Mouse (Mus musculus) forebrain, embryonic 13.5 days (tissue): ENCODE results near the gene Crxos. TPM values are rescaled to one million over a fixed set of nuclear protein-coding genes. Genes with fewer than 3 reads are reported as not detected.

ENCODE experiments used
- ATAC-seq: fragments of 200-750 bp; cut with Nextera tagmentation; 2 replicates; pipeline ENCODE4 v1.8.0; 2017
- H3K27ac ChIP-seq: fragments of 300-500 bp; sonication (generic); 2 replicates; pipeline ENCODE4 v1.5.1; 2015; ENCODE audit warnings: inconsistent platforms, mild to moderate bottlenecking, moderate library complexity
- H3K27me3 ChIP-seq: fragments of 300-500 bp; sonication (generic); 2 replicates; pipeline ENCODE4 v1.6.1; 2015; ENCODE audit warnings: mild to moderate bottlenecking, inconsistent platforms
- H3K36me3 ChIP-seq: fragments of 300-500 bp; sonication (generic); 2 replicates; pipeline ENCODE4 v1.6.1; 2015; ENCODE audit warnings: mild to moderate bottlenecking, inconsistent platforms; ENCODE audit not compliant: poor library complexity, severe bottlenecking
- H3K4me1 ChIP-seq: fragments of 300-500 bp; sonication (generic); 2 replicates; pipeline ENCODE4 v1.6.1; 2015; ENCODE audit warnings: inconsistent platforms
- H3K4me2 ChIP-seq: fragments of 300-500 bp; sonication (generic); 2 replicates; pipeline ENCODE4 v1.6.1; 2015; ENCODE audit warnings: inconsistent platforms, mild to moderate bottlenecking, moderate library complexity
- H3K4me3 ChIP-seq: fragments of 300-500 bp; sonication (generic); 2 replicates; pipeline ENCODE4 v1.5.1; 2015; ENCODE audit warnings: mild to moderate bottlenecking, inconsistent platforms
- H3K9ac ChIP-seq: fragments of 300-500 bp; sonication (generic); 2 replicates; pipeline ENCODE4 v1.6.1; 2015; ENCODE audit warnings: mild to moderate bottlenecking, inconsistent platforms
- H3K9me3 ChIP-seq: fragments of 300-500 bp; sonication (generic); replicated peaks from 2 replicates; pipeline ENCODE4 v1.6.1; 2016; ENCODE audit warnings: inconsistent platforms
- whole genome bisulfite sequencing: fragments of 180-500 bp; shearing (Covaris S2); methylation state at CpG from one replicate; pipeline ENCODE4 v1.1.7; 2015; 5-methylcytosine and 5-hydroxymethylcytosine counted together
- polyA plus RNA-seq: library from polyadenylated mRNA; unstranded; fragments of >200 nt; fragmentation: Nextera tagmentation; extraction: Ambion mirVana; gene quantifications from 2 replicates; pipeline ENCODE4 v1.2.1, GENCODE M21; 2015

The Crxos gene
- polyA plus RNA-seq, 1 experiment from 2014 or later = not detected

GRCm38 (mm10) chr7:15922220-15922773, 39.9 kb downstream of the Crxos start, which contains the start of gene Selenow:
Gene Selenow (minus strand): TSS chr7:15922402.
- peak within 1 kb of the TSS; percentile 82 for H3K27ac ChIP-seq
- peaks cover 30% of the 10 kb centered on the region for H3K36me3 ChIP-seq
- peak within 1 kb of the TSS; percentile 84 for H3K9ac ChIP-seq
- peaks cover 23% of the 10 kb centered on the region for H3K4me1 ChIP-seq
- H3K9me3 ChIP-seq = no peaks in the 10 kb centered on the region
- H3K4me3 ChIP-seq = peak within 1 kb of the TSS; percentile 79
- peak within 1 kb of the TSS; percentile 84 for H3K4me2 ChIP-seq
- under 1% methylated on average over 33 of the region's 33 CpGs for WGBS
- H3K27me3 ChIP-seq = no peaks in the 10 kb centered on the region
- ATAC-seq = peak; percentile 97

- no peaks in the 10 kb centered on the region for H3K9me3 ChIP-seq
- H3K4me2 ChIP-seq = no peak overlapping the region
- no peak overlapping the region for H3K27ac ChIP-seq
- H3K4me1 ChIP-seq = no peaks in the 10 kb centered on the region
- H3K4me3 ChIP-seq = no peak overlapping the region
- H3K27me3 ChIP-seq = no peaks in the 10 kb centered on the region
- peaks cover 4% of the 10 kb centered on the region for H3K36me3 ChIP-seq
- no peak for ATAC-seq
- 32% methylated on average over 4 of the region's 4 CpGs for WGBS
- no peak overlapping the region for H3K9ac ChIP-seq
Observed at GRCm38 (mm10) chr7:15929910-15930309, 47.5 kb downstream of the Crxos start.

DNA sequence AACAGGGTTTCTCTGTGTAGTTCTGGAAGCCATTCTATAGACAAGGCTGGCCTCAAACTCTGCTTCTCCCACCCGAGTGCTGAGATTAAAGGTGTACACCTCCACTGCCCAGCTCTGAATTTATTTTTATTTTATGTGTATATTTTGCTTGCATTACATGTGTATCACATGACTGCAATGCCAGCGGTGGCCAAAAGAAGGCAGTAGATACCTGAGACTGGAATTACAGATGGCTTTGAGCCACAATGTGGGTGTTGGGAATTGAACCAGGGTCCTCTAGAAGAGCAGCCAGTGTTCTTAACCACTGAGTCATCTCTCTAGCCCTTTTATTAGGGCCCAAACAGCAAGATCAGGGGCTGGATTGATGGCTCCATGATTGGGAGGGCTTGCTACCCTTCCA, 48.1 kb downstream of the Crxos start:
- Histone ChIP-seq H3K4me1 (no peaks in the 10 kb centered on the region), H3K9me3 (no peaks in the 10 kb centered on the region), H3K27me3 (no peaks in the 10 kb centered on the region), H3K4me3 (no peak overlapping the region), H3K9ac (no peak overlapping the region), H3K27ac (no peak overlapping the region), H3K36me3 (peaks cover 10% of the 10 kb centered on the region), H3K4me2 (no peak overlapping the region)
- 56% methylated on average over 2 of the region's 2 CpGs for WGBS
- no peak for ATAC-seq

DNA sequence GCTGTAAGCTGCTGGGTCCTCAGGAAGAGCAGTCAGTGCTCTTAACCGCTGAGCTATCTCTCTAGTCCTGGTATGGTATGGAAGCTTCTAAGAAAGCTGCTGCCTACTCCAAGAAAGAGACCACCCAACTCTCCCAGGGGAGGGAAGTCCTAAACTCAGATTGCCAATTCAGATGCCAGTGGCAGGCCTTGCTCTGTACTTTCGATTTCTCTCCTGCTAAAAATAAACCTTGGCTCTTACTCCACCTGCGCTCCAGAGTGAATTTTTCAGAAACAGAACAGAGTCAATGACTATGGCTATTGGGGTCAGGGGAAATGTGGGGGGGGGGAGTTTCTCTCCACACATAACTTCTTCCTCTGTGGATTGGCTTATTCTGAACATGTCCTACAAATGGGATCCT, 49.2 kb downstream of the Crxos start:
- H3K36me3 ChIP-seq = peaks cover 21% of the 10 kb centered on the region

DNA sequence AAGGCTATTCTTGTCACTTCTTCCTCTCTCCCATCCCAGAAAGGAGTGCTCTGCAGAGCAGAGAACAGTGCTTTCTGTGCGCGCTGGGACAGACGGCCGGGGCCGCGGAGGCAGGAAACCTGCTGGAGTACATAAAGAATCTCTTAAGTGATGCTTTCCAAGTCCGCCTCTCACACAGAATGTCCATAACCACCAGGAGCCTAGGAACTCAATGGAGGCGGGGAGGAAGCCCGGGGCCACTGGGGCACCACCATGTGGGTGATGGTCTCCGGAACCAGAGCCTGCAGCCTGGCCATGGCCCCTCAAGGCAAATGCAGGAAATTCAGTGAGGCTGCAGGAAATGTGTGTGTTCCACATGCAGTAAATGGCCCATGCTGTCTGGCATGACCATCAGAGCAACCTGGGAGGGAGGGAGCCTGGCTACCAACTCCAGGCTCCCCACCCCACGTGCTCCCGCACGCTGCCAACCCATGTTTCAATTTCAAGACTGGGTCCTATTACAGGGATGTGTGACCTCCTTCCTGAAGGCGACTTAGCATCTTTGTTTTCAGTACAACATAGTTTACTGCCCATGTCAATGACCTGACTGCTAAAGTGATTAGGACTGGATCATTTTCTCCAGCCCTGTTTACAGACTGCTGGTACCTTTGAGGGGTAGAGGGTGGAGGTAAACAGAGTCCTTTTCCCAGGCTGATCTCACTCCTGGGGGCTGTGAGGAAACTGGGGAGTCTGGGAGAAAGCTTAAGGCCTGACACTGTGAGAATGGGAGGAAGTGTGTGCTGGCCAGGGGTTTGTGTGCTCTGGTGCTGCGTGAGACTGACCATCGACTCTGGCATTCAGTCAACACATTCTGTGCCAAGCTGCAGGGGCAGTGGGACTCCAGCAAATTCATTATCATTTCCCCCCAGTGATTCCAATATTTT, 51.3 kb downstream of the Crxos start:
- Histone ChIP-seq H3K4me2 (no peak overlapping the region), H3K36me3 (peaks cover 41% of the 10 kb centered on the region), H3K27me3 (no peaks in the 10 kb centered on the region), H3K9ac (no peak overlapping the region), H3K9me3 (no peaks in the 10 kb centered on the region), H3K4me1 (no peaks in the 10 kb centered on the region), H3K27ac (no peak overlapping the region), H3K4me3 (no peak overlapping the region)
- no peak for ATAC-seq
- WGBS = 67% methylated on average over 16 of the region's 16 CpGs

More for the DNA sequence above, 49.2 kb downstream of the Crxos start:
- no peak overlapping the region for H3K4me3 ChIP-seq
- WGBS = 84% methylated on average over 3 of the region's 3 CpGs
- no peak overlapping the region for H3K4me2 ChIP-seq
- ATAC-seq = no peak
- H3K27me3 ChIP-seq = no peaks in the 10 kb centered on the region
- H3K27ac ChIP-seq = no peak overlapping the region
- no peak overlapping the region for H3K9ac ChIP-seq
- no peaks in the 10 kb centered on the region for H3K4me1 ChIP-seq
- no peaks in the 10 kb centered on the region for H3K9me3 ChIP-seq

- no peaks in the 10 kb centered on the region for H3K9me3 ChIP-seq
- H3K27ac ChIP-seq = no peak overlapping the region
- peak; percentile 30; the same call in 1 of the 2 replicates for ATAC-seq
- H3K4me2 ChIP-seq = no peak overlapping the region
- WGBS = 90% methylated on average over 5 of the region's 5 CpGs
- H3K4me3 ChIP-seq = no peak overlapping the region
- peaks cover 79% of the 10 kb centered on the region for H3K36me3 ChIP-seq
- no peak overlapping the region for H3K9ac ChIP-seq
- no peaks in the 10 kb centered on the region for H3K4me1 ChIP-seq
- no peaks in the 10 kb centered on the region for H3K27me3 ChIP-seq
Observed at GRCm38 (mm10) chr7:15937491-15937890, 55.1 kb downstream of the Crxos start.

GRCm38 (mm10) chr7:15938621-15939020, 56.2 kb downstream of the Crxos start:
- H3K27me3 ChIP-seq = no peaks in the 10 kb centered on the region
- no peak overlapping the region for H3K4me3 ChIP-seq
- 93% methylated on average over 3 of the region's 3 CpGs for WGBS

DNA sequence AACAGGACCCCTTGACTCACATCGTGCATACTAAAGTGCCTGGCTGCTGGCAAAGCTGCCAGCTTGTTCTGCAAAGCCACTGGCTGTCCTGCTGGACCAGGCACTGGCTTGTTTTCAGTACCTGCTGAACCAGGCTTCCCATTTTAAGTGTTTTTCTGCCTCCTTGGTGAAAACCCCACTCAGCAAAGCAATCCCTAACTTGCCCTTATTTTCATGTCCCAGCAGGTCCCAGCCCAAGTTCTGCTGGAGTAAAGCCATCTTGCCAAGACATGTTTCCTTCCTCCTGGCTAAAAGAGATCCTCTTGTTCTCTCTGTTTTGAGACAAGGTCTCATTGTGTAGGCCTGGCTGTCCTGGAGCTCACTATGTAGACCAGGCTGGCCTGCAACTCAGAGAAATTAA, 61.9 kb downstream of the Crxos start:
- Histone ChIP-seq H3K27me3 (no peaks in the 10 kb centered on the region), H3K4me3 (no peak overlapping the region), H3K4me2 (peak overlapping the region; percentile 84), H3K9ac (0 out of 2 replicates have a peak overlapping the region, but pooled peaks have one; percentile 71), H3K4me1 (peaks cover 19% of the 10 kb centered on the region), H3K9me3 (no peaks in the 10 kb centered on the region), H3K36me3 (peaks cover 52% of the 10 kb centered on the region), H3K27ac (no peak overlapping the region)
- WGBS = 96% methylated on average over 1 of the region's 1 CpGs
- ATAC-seq = no peak

More at GRCm38 (mm10) chr7:15938621-15939020, 56.2 kb downstream of the Crxos start:
- ATAC-seq = no peak
- Histone ChIP-seq H3K9me3 (no peaks in the 10 kb centered on the region), H3K27ac (no peak overlapping the region), H3K4me2 (no peak overlapping the region), H3K4me1 (no peaks in the 10 kb centered on the region), H3K36me3 (peaks cover 90% of the 10 kb centered on the region), H3K9ac (no peak overlapping the region)

DNA sequence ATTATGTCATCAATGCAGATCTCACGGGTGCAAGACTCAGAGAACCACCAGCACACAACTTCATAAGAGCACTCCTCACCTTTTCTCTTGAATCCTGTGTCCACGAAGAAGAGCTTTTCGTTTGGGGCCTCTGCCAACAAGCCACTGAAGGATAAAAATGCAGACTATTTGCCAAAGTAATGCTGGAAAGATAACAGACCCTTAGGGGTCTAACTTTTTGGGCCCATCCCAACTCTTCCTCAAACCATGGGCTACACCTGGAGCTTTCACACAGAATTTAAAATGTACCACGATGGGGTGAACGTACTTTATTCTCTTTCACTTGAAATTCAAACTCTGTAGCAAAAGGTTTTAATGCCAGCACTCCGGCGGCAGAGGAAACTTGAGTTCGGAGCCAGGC, 62.8 kb downstream of the Crxos start:
- H3K4me2 ChIP-seq = peak overlapping the region; percentile 84
- H3K9me3 ChIP-seq = no peaks in the 10 kb centered on the region
- peak overlapping the region; percentile 65 for H3K4me3 ChIP-seq
- H3K9ac ChIP-seq = peak overlapping the region; percentile 71
- peaks cover 19% of the 10 kb centered on the region for H3K4me1 ChIP-seq
- no peak overlapping the region for H3K27ac ChIP-seq
- WGBS = 8% methylated on average over 8 of the region's 8 CpGs
- H3K27me3 ChIP-seq = no peaks in the 10 kb centered on the region
- ATAC-seq = no peak; the same call in 1 of the 2 replicates
- peaks cover 43% of the 10 kb centered on the region for H3K36me3 ChIP-seq

DNA sequence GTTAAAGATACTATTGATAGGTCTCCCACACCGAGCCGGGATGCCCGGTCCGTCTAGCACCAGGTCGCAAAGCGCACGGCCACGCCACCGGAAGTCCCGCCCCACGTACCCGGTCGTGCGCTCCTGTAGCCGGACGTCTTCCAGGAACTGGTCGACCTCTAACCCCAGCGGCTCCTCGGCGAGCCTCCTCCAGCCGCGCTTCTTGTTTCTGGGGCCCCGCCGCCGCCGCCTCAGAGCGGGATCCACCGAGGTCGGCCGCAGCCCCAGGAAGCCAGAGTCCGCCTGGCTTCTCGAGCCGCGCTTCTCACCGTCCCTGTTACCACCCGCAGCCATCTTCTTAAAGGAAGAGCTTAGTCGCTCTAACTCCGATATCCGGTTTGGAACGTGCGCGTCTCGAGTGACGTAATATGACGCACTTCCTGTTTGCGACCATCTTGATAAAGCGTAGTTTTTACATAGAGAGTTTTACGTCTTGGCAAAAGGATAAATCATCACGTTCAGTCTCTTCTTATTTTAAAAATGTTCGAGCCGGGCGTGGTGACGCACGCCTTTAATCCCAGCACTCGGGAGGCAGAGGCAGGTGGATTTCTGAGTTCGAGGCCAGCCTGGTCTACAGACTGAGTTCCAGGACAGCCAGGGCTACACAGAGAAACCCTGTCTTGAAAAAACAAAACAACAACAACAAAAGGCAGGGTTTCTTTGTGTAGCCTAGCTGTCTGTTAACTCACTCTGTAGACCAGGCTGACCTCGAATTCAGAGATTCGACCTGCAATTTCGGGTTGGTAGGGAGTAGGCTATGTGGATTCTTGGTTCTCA, 63.5 kb downstream of the Crxos start, which contains the start of gene Nop53:
TSS of gene Nop53 (minus strand) at position 354 of the 816 bp plus-strand sequence.
- Histone ChIP-seq H3K4me3 (peak within 1 kb of the TSS; percentile 65), H3K36me3 (peaks cover 36% of the 10 kb centered on the region), H3K27me3 (no peaks in the 10 kb centered on the region), H3K27ac (peak within 1 kb of the TSS; percentile 91), H3K9me3 (no peaks in the 10 kb centered on the region), H3K4me2 (peak within 1 kb of the TSS; percentile 84), H3K9ac (peak within 1 kb of the TSS; percentile 71), H3K4me1 (peaks cover 19% of the 10 kb centered on the region)
- 2% methylated on average over 59 of the region's 59 CpGs for WGBS
- peak; percentile 95 for ATAC-seq

GRCm38 (mm10) chr7:15947653-15948260, 65.3 kb downstream of the Crxos start:
- Histone ChIP-seq H3K4me1 (peaks cover 19% of the 10 kb centered on the region), H3K4me3 (no peak overlapping the region), H3K9me3 (no peaks in the 10 kb centered on the region), H3K27ac (no peak overlapping the region), H3K27me3 (no peaks in the 10 kb centered on the region), H3K36me3 (peaks cover 17% of the 10 kb centered on the region), H3K4me2 (no peak overlapping the region), H3K9ac (no peak overlapping the region)
- 46% methylated on average over 4 of the region's 4 CpGs for WGBS
- no peak for ATAC-seq
